Mouse (Mus musculus) cerebellum, adult 9-11 months (tissue): Measurements from ENCODE around the gene Gm10188.

Source experiments
- DNase-seq: peaks from one replicate; pipeline ENCODE4 v3.0.0; 2022

Gm10188 gene

GRCm38 (mm10) chr1:132229667-132230066 is at the start of gene Gm10188:
Gm10188 (minus strand) TSS chr1:132229767.
- DNase-seq = no peak

- no peak for DNase-seq
Observed at GRCm38 (mm10) chr1:132277124-132277523, 47.6 kb upstream of the Gm10188 start.

- no peak for DNase-seq
Observed at GRCm38 (mm10) chr1:132276694-132277093, 47.1 kb upstream of the Gm10188 start.

DNA sequence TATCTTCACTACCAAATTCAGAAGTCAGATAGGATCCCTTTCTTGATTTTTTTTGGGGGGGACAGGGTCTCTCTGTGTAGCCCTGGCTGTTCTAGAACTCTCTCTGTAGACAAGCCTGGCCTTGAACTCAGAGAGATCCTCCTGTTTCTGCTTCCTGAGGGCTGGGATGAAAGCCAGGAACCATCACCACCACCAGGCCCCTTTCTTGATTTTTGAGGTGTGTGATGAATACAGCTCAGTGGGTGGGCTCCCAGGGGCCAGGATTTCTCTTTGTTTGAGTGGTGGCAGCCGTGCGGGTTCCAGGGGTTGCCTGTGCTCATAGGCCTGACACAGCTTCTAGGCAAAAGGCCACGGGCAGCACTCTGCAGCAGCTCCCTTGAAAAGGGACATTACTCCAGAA is 41.7 kb upstream of the Gm10188 start:
- DNase-seq = no peak

DNA sequence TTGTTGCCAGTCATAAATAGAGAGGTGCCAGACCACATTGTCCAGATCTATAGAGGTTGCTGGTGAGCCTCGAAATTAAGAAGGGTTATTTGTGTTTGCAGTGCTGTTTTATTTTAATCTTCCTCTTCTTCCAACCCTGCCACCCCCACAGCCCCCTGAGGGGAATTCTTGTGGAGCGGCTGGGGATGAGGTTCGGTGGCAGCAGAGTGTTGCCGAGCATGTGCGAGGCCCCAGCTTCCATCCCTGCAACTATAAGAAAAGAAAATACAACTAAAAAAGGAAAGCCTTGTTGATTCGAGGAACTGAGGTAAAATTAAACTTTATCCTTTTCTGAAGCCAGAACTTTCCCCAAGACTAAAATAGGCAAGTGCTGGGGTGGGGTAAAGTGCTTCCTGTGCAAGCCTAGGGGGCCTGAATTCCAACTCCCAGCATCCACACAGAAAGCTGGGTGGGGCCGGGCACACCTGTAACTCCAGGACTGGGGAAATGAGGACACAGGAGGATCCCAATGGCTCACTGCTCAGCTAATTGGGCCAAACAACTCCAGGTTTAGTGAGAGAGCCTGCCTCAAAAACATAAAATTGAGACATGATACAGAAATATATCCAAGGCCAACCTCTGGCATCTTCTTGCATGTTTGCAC is 39.0 kb upstream of the Gm10188 start:
- DNase-seq = no peak

DNA sequence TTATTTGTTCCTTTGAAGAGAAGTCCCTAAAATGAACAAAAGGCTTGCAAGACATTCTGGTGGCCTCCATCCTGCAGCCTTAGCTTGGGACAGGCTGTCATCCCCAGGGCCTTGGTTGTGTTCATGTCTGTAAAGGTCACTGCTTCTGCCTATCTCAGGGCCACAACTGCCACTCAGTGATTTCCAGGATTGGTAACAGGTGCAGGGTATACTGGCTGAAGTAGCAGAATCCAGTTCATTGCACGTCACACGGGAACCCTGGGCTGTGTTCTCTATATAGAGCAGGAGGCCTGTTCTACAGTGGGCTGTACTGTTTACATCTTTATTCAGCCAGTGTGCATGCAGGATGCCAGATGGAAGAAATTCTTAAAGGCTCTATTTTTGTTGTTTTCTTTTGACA is 38.4 kb upstream of the Gm10188 start:
- no peak for DNase-seq

DNA sequence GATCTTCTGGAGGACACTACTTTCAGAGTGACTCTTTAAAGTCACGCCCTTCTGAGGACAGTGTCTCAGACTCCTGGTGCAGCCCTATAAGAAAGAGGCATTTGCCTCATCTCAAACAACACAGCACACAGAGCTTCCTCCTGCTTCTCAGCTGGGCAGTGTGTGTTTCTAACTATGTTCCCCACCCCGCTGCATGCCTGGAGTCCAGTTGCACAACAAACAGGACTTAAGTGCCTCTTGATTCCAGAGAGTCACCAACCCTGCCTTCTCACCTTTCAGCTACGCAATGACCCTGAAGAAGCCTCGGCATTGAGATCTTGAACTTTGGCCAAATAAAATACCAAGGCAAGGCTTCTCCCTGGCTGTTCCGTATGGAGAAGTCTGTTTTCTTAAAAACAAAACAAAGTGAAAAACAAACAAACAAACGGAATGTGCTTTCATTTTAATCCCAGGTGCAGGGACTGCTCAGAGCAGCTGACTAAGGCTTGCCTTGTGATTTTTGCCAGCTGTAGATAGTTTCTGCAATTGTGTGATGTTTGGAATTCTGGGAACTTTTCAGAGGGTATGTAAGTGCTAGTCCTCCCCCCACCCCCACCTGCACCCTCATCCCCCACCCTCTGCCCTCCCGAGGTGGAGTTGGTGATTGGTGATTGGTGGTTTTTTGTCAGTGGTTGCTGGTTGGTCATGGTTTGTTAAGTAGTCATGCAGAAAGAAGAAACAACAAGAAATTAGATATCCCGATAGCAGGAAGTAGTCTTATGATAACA is 37.4 kb upstream of the Gm10188 start:
- no peak for DNase-seq

GRCm38 (mm10) chr1:132265936-132266335 is 36.4 kb upstream of the Gm10188 start:
- no peak for DNase-seq

- DNase-seq = no peak
Observed at GRCm38 (mm10) chr1:132265211-132265859, 35.8 kb upstream of the Gm10188 start.

- no peak for DNase-seq
Observed at GRCm38 (mm10) chr1:132264577-132264976, 35.0 kb upstream of the Gm10188 start.

- DNase-seq = no peak
Observed at GRCm38 (mm10) chr1:132263618-132264017, 34.1 kb upstream of the Gm10188 start.

- DNase-seq = no peak
Observed at GRCm38 (mm10) chr1:132261058-132261457, 31.5 kb upstream of the Gm10188 start.

DNA sequence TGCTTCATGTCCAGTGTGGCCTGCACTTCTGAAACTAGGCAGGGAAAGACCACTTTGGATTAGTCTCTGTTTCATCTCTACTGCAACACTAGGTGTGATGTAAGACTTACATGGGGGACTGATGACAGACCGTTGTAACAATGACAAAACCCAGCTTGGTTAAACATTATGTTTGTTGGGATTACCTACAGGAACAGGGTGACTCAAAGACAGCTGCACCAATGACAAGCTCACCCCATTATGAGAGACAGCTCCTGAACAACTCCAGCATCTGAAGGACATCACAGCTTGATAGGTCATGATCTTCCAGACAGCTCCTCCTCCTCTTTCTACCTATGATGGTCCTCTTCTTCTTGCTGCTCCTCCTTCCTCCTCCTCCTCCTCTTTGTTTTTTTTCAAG is 30.8 kb upstream of the Gm10188 start:
- no peak for DNase-seq

DNA sequence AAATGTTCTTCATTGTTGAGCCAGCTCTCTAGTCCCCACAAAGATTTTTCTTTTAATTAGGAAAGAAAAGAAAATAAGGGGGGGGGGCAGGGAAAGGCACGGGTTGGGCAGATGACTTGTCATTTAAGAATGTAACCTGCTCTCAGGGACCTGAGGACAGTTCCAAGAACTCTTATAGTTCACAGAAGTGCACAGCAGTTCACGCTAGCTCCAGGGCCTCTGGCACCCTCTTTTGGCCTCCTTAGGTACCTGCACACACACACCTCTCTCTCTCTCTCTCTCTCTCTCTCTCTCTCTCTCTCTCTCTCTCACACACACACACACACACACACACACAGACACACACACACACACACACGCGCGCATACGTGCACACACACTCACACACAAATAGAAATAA is 24.9 kb upstream of the Gm10188 start:
- no peak for DNase-seq

- DNase-seq = no peak
Observed at GRCm38 (mm10) chr1:132246641-132247040, 17.1 kb upstream of the Gm10188 start.

GRCm38 (mm10) chr1:132246137-132246536 is 16.6 kb upstream of the Gm10188 start:
- DNase-seq = no peak

- no peak for DNase-seq
Observed at GRCm38 (mm10) chr1:132245010-132245409, 15.4 kb upstream of the Gm10188 start.

- DNase-seq = peak; percentile 67
Observed at GRCm38 (mm10) chr1:132237585-132238159, 8.1 kb upstream of the Gm10188 start.

DNA sequence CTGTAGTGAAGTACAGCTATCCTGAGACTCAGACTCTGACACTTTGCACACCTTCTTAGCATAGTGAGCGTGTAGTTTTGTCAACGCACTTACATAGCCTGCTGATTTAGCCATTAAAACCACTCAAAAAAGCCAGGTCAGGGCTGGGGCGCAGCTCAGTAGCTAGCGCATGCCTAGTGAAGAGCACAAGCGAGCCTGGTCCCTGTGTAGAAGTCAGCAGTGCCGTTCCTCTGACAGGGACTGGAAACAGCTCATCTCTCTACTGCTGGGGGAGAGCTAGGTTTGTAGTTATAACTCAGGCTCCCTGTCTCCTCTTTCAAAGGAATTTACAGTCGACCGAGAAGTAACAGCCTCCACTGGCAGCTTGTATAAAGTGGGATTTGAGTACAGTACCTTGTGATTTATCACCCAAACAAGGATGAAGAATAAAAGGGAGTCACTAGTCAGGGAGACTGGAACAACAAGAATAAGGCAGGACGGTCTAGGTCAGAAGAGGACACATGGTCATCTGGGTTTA is 5.2 kb upstream of the Gm10188 start:
- no peak for DNase-seq

- no peak for DNase-seq
Observed at GRCm38 (mm10) chr1:132233566-132233965, 4.0 kb upstream of the Gm10188 start.

GRCm38 (mm10) chr1:132231470-132232274 is 2.1 kb upstream of the Gm10188 start:
- DNase-seq = no peak

DNA sequence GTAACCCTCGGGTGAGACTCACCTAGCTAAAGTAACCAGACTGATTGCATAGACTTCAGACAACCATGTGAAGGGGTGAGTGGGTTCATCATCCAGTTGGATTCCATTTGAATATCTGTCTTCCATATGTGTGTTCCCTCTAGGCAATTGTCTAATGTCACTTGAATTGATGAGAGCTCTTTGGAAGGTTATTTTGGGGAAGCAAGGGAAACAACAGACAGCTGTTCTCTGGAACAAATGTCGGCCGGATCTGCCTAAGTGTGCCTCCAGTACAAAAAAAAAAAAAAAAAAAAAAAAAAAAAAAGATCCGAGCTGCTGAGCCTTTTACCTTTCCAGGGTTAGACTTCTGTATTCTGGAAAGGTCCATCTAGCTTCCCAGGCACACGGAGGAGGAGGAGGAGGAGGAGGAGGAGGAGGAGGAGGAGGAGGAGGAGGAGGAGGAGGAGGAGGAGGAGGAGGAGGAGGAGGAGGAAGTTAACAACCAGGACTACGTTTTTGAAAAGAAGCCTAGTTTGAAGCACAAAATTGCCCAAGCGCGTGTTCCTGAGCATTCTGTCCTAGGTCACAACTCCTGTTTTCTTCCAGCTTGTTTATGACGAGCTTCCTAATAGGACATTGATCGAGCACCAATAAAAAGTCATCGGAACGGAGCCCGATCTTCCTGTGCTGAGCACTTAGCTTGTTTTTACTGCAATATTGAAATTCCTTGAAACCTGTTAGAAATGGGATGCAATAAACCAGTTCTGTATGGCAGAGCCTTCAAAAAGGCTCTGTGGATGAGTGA is 3.1 kb downstream of the Gm10188 start:
- no peak for DNase-seq
